Mouse (Mus musculus): ENCODE results near the gene Eif2ak1.

Gene Eif2ak1

DNA sequence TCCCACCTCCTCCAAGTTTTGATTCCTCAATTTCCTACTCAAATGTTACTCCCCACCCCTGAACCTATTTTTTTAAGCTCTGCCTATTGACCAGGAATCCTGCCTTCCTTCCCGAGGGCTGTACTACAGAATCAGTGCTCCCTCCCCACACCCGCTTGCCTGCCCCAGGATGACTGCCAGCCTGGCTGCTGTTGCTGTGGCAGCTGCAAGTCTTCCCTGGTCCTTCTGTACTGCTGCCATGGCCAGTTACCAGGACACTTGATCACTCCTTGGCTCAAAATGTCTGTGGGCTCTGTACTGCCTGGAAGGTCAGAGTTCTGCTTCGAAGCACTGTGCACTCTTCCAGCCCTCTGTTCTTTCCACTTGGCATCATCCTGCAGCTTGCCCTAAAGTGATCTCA, 84.5 kb downstream of the Eif2ak1 start:
- no peak for DNase-seq

GRCm38 (mm10) chr5:143903813-143904212, 86.2 kb downstream of the Eif2ak1 start:
- DNase-seq, result no peak

GRCm38 (mm10) chr5:143906429-143906828, 88.8 kb downstream of the Eif2ak1 start:
- no peak for DNase-seq

DNA sequence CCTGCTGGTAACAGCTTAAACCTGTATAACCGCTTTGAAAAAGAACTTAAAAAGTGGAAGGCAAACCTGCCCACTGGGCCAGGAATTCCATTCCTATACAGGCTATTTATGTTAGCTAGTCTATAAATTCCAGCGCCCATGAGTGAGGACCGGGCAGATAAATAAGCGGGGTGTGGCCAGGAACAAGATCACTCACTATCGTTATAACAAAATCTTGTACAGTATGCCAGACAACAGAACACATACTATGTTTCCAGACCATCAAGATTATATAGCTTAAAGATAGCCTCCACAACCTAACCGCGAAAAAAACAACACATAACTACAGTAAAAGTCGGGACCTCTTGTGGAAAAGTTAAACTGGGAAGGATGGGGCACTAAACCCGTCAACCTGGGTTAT, 91.3 kb downstream of the Eif2ak1 start:
- no peak for DNase-seq

DNA sequence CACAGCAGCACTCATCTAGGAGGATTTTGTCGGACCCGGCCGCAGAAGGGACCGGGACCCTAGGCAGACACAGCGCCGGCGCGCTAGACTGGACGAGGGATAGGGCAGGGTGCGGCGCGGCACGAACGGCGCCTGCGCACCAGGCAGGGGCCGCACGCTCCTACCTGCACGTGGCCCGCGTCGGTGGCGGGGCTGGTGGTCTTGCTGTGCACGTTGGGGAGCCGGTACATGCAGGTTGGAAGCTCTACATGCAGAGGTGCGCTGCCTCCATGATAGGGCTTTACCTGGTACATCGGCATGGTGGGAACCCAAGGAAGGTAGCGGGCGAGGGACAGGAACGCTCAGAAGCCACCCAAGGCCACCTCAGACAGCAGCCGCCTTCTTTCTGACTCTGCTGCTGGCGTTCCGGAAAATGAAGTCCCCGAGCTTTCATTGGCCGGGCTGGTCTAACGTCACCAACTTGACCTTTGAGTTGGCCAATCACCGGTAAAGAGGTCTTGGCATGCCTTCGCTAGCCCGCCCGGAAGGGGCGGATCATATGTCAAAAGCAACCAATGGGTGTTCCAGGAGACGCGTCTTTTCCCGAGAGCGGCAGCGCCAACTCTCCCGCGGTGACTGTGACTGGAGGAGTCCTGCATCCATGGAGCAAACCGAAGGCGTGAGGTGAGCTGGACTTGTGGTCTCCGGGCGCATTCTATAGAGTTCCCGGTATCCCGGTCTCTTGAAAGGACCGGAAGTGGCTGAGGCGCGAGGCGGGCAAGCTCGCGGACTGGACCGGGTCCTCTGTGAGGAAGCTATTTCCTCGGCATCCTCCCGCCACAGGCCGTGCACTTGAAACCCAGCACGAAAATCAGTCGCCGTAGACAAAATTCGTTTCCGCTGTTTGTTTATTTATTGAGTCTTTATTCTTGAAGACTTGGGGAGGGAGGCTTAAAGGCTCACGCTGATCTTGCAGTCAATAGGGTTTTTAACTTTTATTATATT, 92.1 kb downstream of the Eif2ak1 start, which contains the start of the genes Aimp2 and Pms2:
Aimp2 (minus strand) TSS at position 431 of the 984 bp plus-strand sequence.
Pms2 (plus strand) TSS at position 548 of the 984 bp plus-strand sequence.
- DNase-seq, result peak; percentile 89 to 94

- DNase-seq, result no peak
Measured at GRCm38 (mm10) chr5:143916221-143916620, 98.6 kb downstream of the Eif2ak1 start.

DNA sequence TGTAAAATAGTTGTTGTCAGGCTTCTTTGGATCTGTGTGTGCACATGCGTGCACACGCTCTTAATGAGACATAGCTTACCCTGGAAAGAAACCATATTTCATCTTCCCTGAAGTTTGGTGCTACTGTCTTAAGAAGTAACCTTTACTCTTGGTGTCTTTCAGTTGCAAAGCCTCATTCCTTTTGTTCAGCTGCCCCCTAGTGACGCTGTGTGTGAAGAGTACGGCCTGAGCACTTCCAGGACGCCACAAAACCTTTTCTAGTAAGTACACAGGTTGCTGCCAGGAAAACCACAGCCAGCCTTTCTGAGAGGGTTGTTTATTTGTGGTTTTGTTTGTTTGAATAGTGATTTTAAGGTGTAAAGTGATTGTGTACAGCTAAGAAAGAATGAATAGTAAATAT, 99.8 kb downstream of the Eif2ak1 start:
- DNase-seq, result peak; percentile 62

GRCm38 (mm10) chr5:143918120-143918519, 100.5 kb downstream of the Eif2ak1 start:
- DNase-seq, result no peak

DNA sequence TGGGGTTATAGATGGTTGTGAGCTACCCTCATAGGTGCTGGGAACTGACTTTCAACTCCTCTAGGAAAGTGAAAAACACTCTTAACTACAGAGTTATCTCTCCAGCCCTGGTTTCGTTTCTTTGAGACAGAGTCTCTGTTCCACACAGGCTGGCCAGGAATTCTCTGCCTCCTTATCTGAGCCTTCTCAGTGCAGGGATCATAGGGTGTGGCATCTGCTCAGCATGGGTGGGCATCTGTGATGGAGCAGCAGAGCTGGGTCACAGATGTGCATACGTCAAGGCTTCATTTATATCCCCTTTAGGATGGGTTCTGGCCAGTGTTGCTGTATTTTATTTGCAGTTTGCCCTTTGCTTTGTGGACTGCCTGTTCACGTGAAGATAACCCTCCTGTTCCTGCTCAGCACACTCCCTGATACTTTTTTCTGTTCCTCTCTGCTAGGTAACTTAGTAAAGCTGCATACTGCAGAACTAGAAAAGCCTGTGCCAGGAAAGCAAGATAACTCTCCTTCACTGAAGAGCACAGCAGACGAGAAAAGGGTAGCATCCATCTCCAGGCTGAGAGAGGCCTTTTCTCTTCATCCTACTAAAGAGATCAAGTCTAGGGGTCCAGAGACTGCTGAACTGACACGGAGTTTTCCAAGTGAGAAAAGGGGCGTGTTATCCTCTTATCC, 107.3 kb downstream of the Eif2ak1 start:
- no peak for DNase-seq

DNA sequence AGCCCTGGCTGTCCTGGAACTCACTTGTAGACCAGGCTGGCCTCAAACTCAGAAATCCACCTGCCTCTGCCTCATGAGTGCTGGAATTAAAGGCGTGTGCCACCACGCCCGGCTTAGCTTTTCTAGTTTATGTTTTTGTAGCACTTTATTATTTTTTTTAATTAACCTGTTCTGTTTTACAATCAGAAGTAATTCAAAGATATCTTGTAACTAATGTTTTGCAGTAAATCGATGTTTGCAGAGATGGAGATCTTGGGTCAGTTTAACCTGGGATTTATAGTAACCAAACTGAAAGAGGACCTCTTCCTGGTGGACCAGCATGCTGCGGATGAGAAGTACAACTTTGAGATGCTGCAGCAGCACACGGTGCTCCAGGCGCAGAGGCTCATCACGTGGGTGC, 110.3 kb downstream of the Eif2ak1 start, which contains the start of gene Gm42421:
Gm42421 (plus strand) TSS at position 301 of the 400 bp plus-strand sequence.
- DNase-seq, result no peak

DNA sequence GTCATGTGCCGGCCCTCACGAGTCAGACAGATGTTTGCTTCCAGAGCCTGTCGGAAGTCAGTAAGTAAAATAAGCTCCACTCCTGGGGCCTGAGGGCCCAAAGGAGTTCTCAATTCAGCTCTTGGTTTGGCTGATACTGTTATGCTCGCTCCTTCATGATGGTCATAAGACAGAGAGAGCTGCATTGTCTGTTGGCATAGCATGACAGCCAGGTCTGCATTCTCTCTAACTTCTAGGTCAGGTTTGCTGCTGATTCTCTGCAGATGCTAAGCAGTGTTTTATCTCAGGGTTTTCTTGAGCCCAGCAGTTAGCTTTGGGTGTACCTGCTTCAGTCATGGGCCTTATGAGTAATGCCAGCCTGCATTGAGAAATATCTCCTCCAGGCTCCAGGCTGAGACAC, 111.7 kb downstream of the Eif2ak1 start:
- no peak for DNase-seq

- DNase-seq, result no peak
Measured at GRCm38 (mm10) chr5:143930656-143931055, 113.1 kb downstream of the Eif2ak1 start.

DNA sequence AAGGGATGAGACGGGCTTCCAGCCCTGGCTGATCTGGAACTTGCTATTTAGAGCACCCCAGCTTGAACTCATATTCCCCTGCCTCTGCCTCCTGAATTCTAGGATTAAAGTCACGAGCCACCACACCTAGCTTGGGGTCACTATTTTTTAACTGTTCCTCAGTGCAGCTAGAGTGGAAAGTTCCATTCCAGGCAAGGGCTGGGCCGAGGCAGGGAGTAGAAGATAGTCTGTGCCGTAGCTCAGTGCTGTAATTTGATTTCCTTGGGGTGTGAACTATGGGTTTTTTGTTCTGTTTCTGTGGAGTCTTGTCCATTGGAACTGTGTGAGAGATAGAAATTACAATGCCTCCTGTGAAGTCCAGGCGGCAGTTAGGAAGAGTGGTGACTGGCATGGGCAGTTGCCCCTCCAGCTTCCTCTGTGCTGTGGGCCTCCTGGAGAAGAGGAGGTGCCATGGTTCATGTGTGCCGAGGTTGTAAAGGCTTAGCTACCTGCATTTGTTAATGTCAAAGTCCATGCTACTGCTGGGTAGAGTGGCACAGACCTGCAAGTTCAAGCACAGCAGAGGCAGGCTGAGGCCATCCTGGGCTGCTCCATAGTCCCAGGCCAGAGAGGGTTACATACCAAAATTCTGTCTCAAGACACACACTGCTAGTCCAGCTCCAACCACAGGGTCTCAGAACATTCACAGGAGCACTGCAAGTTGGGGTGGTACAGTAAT, 114.4 kb downstream of the Eif2ak1 start:
- DNase-seq, result no peak

GRCm38 (mm10) chr5:143932831-143933230, 115.2 kb downstream of the Eif2ak1 start, which contains the start of gene Rsph10b:
Rsph10b (plus strand) TSS chr5:143933035.
- DNase-seq, result no peak

- no peak for DNase-seq
Measured at GRCm38 (mm10) chr5:143933414-143933813, 115.8 kb downstream of the Eif2ak1 start.

- no peak for DNase-seq
Measured at GRCm38 (mm10) chr5:143933875-143934274, 116.3 kb downstream of the Eif2ak1 start.

- DNase-seq, result no peak
Measured at GRCm38 (mm10) chr5:143936156-143936555, 118.6 kb downstream of the Eif2ak1 start.

DNA sequence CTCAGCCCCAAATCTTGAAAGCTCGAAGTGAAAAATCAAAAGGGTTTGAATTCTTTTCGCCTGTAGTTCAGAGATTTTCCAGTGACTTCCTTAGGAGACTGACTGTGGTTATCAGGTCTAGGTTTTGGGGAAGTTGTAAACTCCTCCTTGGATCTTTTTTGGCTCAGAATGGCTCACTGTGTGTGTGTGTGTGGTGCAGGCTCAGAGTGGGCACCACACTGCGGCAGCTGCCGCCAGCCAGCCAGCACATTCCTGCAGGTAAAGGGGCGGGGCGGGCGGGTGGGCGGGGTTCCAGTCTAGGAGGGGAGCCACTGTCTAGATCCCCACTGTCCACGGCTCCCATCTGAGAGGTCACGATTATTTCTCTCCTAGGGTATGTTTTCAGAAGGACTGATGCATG, 124.0 kb downstream of the Eif2ak1 start:
- DNase-seq, result no peak

- DNase-seq, result no peak
Measured at GRCm38 (mm10) chr5:143943231-143944125, 125.9 kb downstream of the Eif2ak1 start.

- DNase-seq, result no peak
Measured at GRCm38 (mm10) chr5:143948361-143948760, 130.8 kb downstream of the Eif2ak1 start.

DNA sequence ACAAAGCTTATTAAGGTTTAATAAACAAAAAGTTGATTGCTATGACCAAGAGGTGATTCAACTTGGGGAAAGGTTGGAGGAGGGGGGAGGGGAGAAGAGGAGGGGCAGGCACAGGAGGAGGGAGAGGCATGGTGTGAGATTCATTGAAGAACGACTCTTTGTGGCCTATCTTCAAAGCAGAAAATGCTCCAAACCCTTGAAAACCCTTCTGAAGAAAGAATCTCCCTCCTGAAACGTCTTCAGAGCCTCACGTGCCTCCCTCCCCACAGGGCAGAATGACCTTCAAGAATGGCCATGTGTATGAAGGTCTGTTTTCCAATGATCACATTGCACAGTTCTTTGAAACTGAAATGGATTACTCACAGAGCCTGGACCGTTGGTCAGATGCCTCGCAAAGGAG, 132.4 kb downstream of the Eif2ak1 start:
- no peak for DNase-seq

Data from thymus, postnatal 36 days (tissue).